Mouse (Mus musculus): ENCODE measurements at regions not wholly inside any gene's neighbourhood (a gene's known extent, or its start where the extent isn't known, plus 50 kb on each side); places are given as distances from the start of the nearest gene placed in this dataset.

DNA sequence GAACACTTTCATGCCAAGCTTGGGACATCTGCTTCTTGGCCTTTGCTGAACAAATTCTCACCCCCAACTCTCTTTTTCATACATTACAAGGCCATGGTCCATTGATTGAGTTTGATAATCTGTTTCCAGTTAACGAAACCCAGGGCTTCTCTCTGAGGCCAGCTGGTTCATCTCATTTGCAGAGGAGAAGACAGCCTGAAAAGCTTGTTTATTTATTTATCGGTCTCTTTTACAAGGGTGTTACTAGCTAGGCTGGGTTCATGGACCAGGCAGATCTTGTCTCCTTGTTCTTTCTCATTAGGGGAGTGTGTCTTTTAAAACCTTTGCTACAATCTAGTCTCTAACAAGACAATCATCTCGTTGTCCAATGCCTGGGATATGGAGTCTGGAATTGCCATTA lies 329.9 kb upstream of the Dynlrb2 start:
- H3K79me2 ChIP-seq (ENCODE audit: control insufficient read depth, insufficient read depth, low read length, poor library complexity) = no peaks in the 10 kb centered on the region
- no peaks in the 10 kb centered on the region for H3K4me1 ChIP-seq (ENCODE audit: control insufficient read depth in 1 of 2, insufficient read depth in 2 of 2, low read length in 2 of 2)
- no peak overlapping the region for H3K9ac ChIP-seq (ENCODE audit: control insufficient read depth, low read depth, low read length, poor library complexity, severe bottlenecking)
- no peak overlapping the region for H3K4me3 ChIP-seq (ENCODE audit: control insufficient read depth in 1 of 2, insufficient read depth in 1 of 2, low read depth in 2 of 2, low read length in 2 of 2)
- no peak for DNase-seq (ENCODE audit: low read depth, low spot score)
- no peaks in the 10 kb centered on the region; the same call in 1 of the 2 replicates for H3K9me3 ChIP-seq (replicated peaks; ENCODE audit: insufficient read depth, low read length)
- no peaks in the 10 kb centered on the region for H3K27me3 ChIP-seq (ENCODE audit: control insufficient read depth in 1 of 2, insufficient read depth in 2 of 2, low read length in 2 of 2)
- TF ChIP-seq E2F4 (IDR thresholded peaks at IDR 0.05; ENCODE audit: borderline replicate concordance, low read depth, low read length) = no peak
- TF ChIP-seq USF2 (IDR thresholded peaks at IDR 0.05; ENCODE audit: borderline replicate concordance in 1 of 2, insufficient read depth in 1 of 2, low read depth in 1 of 2, low read length in 2 of 2) = no peak
- no peak for TF ChIP-seq RCOR1 (IDR thresholded peaks at IDR 0.05; ENCODE audit: low read depth, low read length)
- no peak for TF ChIP-seq HCFC1 (IDR thresholded peaks at IDR 0.05; ENCODE audit: low read depth, low read length)
- TF ChIP-seq ELF1 (IDR thresholded peaks at IDR 0.05; ENCODE audit: low read depth, low read length) = no peak
- TF ChIP-seq ETS1 (IDR thresholded peaks at IDR 0.05; ENCODE audit: low read depth, low read length) = no peak
- no peak for TF ChIP-seq JUND (IDR thresholded peaks at IDR 0.05; ENCODE audit: low read depth, low read length)
- TF ChIP-seq GABPA (IDR thresholded peaks at IDR 0.05; ENCODE audit: low read depth, low read length) = no peak
- TF ChIP-seq CHD2 (IDR thresholded peaks at IDR 0.05; ENCODE audit: low read length) = no peak
- no peak for TF ChIP-seq TCF12 (IDR thresholded peaks at IDR 0.05; ENCODE audit: low read depth, low read length)
- no peak for TF ChIP-seq MAZ (IDR thresholded peaks at IDR 0.05; ENCODE audit: low read depth, low read length)
- no peak for TF ChIP-seq USF1 (IDR thresholded peaks at IDR 0.05; ENCODE audit: low read depth, low read length)
- no peak for TF ChIP-seq POLR2AphosphoS5 (IDR thresholded peaks at IDR 0.05; ENCODE audit: borderline replicate concordance, low read depth, low read length)
- TF ChIP-seq MYB (IDR thresholded peaks at IDR 0.05; ENCODE audit: low read depth, low read length) = no peak
- TF ChIP-seq POLR2AphosphoS2 (IDR thresholded peaks at IDR 0.05; ENCODE audit: low read length) = no peak
- no peak for TF ChIP-seq RAD21 (IDR thresholded peaks at IDR 0.05; ENCODE audit: low read depth, low read length)
- no peaks in the 10 kb centered on the region for H3K36me3 ChIP-seq (ENCODE audit: control insufficient read depth in 1 of 2, insufficient read depth in 2 of 2, low read length in 2 of 2)
- no peak overlapping the region for H3K27ac ChIP-seq (ENCODE audit: control insufficient read depth, low read depth, low read length)

DNA sequence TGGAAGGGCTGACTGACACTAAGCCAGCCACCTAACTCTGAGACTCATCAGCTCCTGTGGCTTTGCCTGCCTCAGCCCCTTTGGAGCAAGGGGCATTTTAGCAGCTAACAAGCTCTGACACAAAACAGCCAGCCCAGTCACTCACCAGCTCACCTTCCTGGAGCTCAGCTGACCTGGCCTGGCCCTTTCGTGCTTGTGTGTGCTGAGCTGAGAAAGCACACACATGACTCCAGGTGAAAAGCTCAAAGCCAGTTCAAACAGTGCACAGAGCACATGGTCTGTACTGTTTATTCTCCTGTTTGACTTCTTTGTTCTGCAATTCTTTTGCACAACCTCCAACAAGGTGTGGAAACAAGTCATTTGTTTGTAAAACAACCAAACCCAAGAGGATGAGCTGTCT lies 330.8 kb upstream of the Dynlrb2 start:
- Histone ChIP-seq H3K4me3 (ENCODE audit: control insufficient read depth in 1 of 2, insufficient read depth in 1 of 2, low read depth in 2 of 2, low read length in 2 of 2) (no peak overlapping the region), H3K9ac (ENCODE audit: control insufficient read depth, low read depth, low read length, poor library complexity, severe bottlenecking) (no peak overlapping the region), H3K79me2 (ENCODE audit: control insufficient read depth, insufficient read depth, low read length, poor library complexity) (no peaks in the 10 kb centered on the region), H3K36me3 (ENCODE audit: control insufficient read depth in 1 of 2, insufficient read depth in 2 of 2, low read length in 2 of 2) (no peaks in the 10 kb centered on the region), H3K4me1 (ENCODE audit: control insufficient read depth in 1 of 2, insufficient read depth in 2 of 2, low read length in 2 of 2) (no peaks in the 10 kb centered on the region), H3K9me3 (replicated peaks; ENCODE audit: insufficient read depth, low read length) (no peaks in the 10 kb centered on the region; the same call in 1 of the 2 replicates), H3K27me3 (ENCODE audit: control insufficient read depth in 1 of 2, insufficient read depth in 2 of 2, low read length in 2 of 2) (no peaks in the 10 kb centered on the region), H3K27ac (ENCODE audit: control insufficient read depth, low read depth, low read length) (no peak overlapping the region)
- no peak for DNase-seq (ENCODE audit: low read depth, low spot score)
- no peak for TF ChIP-seq CHD2 (IDR thresholded peaks at IDR 0.05; ENCODE audit: low read length)
- TF ChIP-seq UBTF (IDR thresholded peaks at IDR 0.05; ENCODE audit: borderline replicate concordance, insufficient read depth, low read depth, low read length) = no peak
- no peak for TF ChIP-seq NRF1 (IDR thresholded peaks at IDR 0.05; ENCODE audit: insufficient read depth, low read depth, low read length, poor library complexity, severe bottlenecking)
- TF ChIP-seq KAT2A (conservative IDR thresholded peaks at IDR 0.05; ENCODE audit: low read depth, low read length) = no peak
- TF ChIP-seq ZC3H11A (IDR thresholded peaks at IDR 0.05; ENCODE audit: low read depth, low read length) = no peak
- TF ChIP-seq MYB (IDR thresholded peaks at IDR 0.05; ENCODE audit: low read depth, low read length) = no peak
- no peak for TF ChIP-seq ZKSCAN1 (IDR thresholded peaks at IDR 0.05; ENCODE audit: low read depth, low read length)
- TF ChIP-seq CTCF (IDR thresholded peaks at IDR 0.05 in 2 of 3, conservative IDR thresholded peaks at IDR 0.05 in 1 of 3; ENCODE audit: control insufficient read depth in 1 of 3, insufficient read depth in 1 of 3, low read depth in 2 of 3, low read length in 3 of 3, poor library complexity in 1 of 3, severe bottlenecking in 1 of 3) = no peak
- TF ChIP-seq MAZ (IDR thresholded peaks at IDR 0.05; ENCODE audit: low read depth, low read length) = no peak
- TF ChIP-seq ZNF384 (IDR thresholded peaks at IDR 0.05; ENCODE audit: low read depth, low read length) = no peak
- no peak for TF ChIP-seq MAFK (IDR thresholded peaks at IDR 0.05; ENCODE audit: borderline replicate concordance, low read depth, low read length)
- TF ChIP-seq BHLHE40 (IDR thresholded peaks at IDR 0.05; ENCODE audit: borderline replicate concordance, low read depth, low read length) = no peak
- TF ChIP-seq ETS1 (IDR thresholded peaks at IDR 0.05; ENCODE audit: low read depth, low read length) = no peak
- TF ChIP-seq MYC (IDR thresholded peaks at IDR 0.05; ENCODE audit: low read depth, low read length) = no peak
- no peak for TF ChIP-seq USF1 (IDR thresholded peaks at IDR 0.05; ENCODE audit: low read depth, low read length)
- TF ChIP-seq USF2 (IDR thresholded peaks at IDR 0.05; ENCODE audit: borderline replicate concordance in 1 of 2, insufficient read depth in 1 of 2, low read depth in 1 of 2, low read length in 2 of 2) = no peak
- TF ChIP-seq JUND (IDR thresholded peaks at IDR 0.05; ENCODE audit: low read depth, low read length) = no peak
- no peak for TF ChIP-seq SIN3A (IDR thresholded peaks at IDR 0.05; ENCODE audit: low read length)
- no peak for TF ChIP-seq GATA1 (IDR thresholded peaks at IDR 0.05; ENCODE audit: low read depth, low read length)
- no peak for TF ChIP-seq POLR2AphosphoS5 (IDR thresholded peaks at IDR 0.05; ENCODE audit: borderline replicate concordance, low read depth, low read length)

All from MEL (cell line).